ENCODE assay signal across 20 mouse cellular contexts in the genomic region with DNA sequence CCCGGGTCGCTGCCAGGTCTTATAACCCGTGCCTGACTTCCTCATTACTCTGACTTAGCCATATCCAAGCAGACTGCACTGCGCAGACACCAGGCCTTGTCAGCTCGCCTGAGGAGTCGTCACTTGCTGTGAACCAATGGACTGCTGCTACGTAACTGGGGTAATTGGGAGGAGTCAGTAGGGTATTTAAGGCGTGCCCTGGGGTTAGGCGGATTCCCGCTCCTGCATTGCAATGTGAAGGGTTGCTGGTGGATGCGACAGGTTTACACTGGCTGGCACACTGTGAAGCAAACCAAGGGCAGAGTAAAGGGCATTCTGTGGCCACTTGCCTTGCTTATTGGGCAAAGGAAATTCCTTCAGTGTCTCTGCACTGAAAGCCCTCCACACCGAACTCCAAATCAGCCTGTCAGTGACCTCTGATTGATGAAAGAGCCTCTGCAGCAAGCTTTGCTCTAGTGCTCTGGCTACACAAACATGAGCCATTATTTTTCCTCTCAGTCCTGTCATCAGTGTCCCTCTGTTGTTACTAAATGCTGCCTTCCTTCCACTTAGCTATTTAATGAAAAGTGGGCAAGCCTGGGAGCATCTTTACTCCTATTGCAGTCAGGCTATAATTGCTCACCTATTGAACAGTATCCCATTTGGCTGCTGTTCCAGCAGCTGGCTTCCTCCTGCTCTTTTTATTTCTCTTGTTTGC. TPM values are rescaled to one million over a fixed set of nuclear protein-coding genes. Genes with fewer than 3 reads are reported as not detected.
DNase-seq lines count a peak whose midpoint lies in the region; ATAC-seq lines count a peak whose summit lies in the region.
"Had no signal": no experiment of that assay in that cellular context is flagged by ENCODE, and none has a peak within 500 bp of the region (broad histone marks: within the 10 kb centered on the region; RNA-seq: fewer than 3 reads in every experiment).

No protein-coding gene starts in this region.

- no peaks in the 10 kb centered on the region for H3K4me1 ChIP-seq in forebrain, embryonic 11.5 days (replicated peaks; ENCODE audit: control insufficient read depth, insufficient read depth, low read length)
- H3K4me1 ChIP-seq in forebrain, embryonic 16.5 days (replicated peaks; ENCODE audit: control insufficient read depth, insufficient read depth, low read length) = no peaks in the 10 kb centered on the region
- H3K4me1 ChIP-seq in hindbrain, embryonic 14.5 days (replicated peaks; ENCODE audit: control insufficient read depth, insufficient read depth, low read length) = no peaks in the 10 kb centered on the region
- no peaks in the 10 kb centered on the region for H3K4me1 ChIP-seq in liver, embryonic 11.5 days (replicated peaks; ENCODE audit: control insufficient read depth, insufficient read depth, low read length)
- H3K4me1 ChIP-seq: limb, embryonic 13.5 days had no signal

- 82% methylated on average over 12 of the region's 12 CpGs for WGBS in forebrain, embryonic 11.5 days
- WGBS in forebrain, embryonic 16.5 days = 84% methylated on average over 12 of the region's 12 CpGs
- WGBS in hindbrain, embryonic 14.5 days = 71% methylated on average over 12 of the region's 12 CpGs
- 69% methylated on average over 12 of the region's 12 CpGs for WGBS in liver, embryonic 11.5 days

- H3K4me3 ChIP-seq in forebrain, embryonic 11.5 days (ENCODE audit: low read depth, low read length) = no peak overlapping the region
- no peak overlapping the region for H3K4me3 ChIP-seq in forebrain, embryonic 16.5 days (replicated peaks; ENCODE audit: low read length)
- no peak overlapping the region for H3K4me3 ChIP-seq in hindbrain, embryonic 14.5 days (replicated peaks; ENCODE audit: low read length)
- no peak overlapping the region for H3K4me3 ChIP-seq in liver, embryonic 11.5 days (ENCODE audit: low read depth, low read length)
- H3K4me3 ChIP-seq: limb, embryonic 13.5 days had no signal

- no peak overlapping the region for H3K4me2 ChIP-seq in forebrain, embryonic 11.5 days (ENCODE audit: low read depth, low read length, severe bottlenecking)
- H3K4me2 ChIP-seq in forebrain, embryonic 16.5 days (ENCODE audit: low read length) = no peak overlapping the region
- H3K4me2 ChIP-seq in hindbrain, embryonic 14.5 days (replicated peaks) = no peak overlapping the region
- no peak overlapping the region for H3K4me2 ChIP-seq in liver, embryonic 11.5 days
- H3K4me2 ChIP-seq: limb, embryonic 13.5 days had no signal

- DNase-seq in forebrain, embryonic 11.5 days (ENCODE audit: low spot score) = peak; percentile 44
- peak; percentile 6 for DNase-seq in testis, postnatal 14 days (ENCODE audit: low spot score)
- no peak for DNase-seq in testis, postnatal 10 days (ENCODE audit: low spot score)
- DNase-seq in hindbrain, embryonic 14.5 days (ENCODE audit: low spot score) = no peak
- DNase-seq in kidney, adult 9 months = no peak
- DNase-seq in urinary bladder, postnatal 25 days (ENCODE audit: low spot score) = no peak
- DNase-seq in liver, embryonic 11.5 days (ENCODE audit: low spot score) = no peak
- DNase-seq: adrenal gland, postnatal 14 days; forebrain, postnatal 0 days; gastrocnemius, postnatal 36 days; kidney, postnatal 25 days; liver, postnatal 0 days; lung, postnatal 36 days; thymus, postnatal 25 days had no signal

- ATAC-seq in forebrain, embryonic 11.5 days (replicated peaks; ENCODE audit: low FRiP score) = no peak
- ATAC-seq in forebrain, embryonic 16.5 days = no peak
- ATAC-seq in hindbrain, embryonic 14.5 days (ENCODE audit: low FRiP score) = peak; percentile 37; the same call in 1 of the 2 replicates
- ATAC-seq in liver, embryonic 11.5 days (replicated peaks; ENCODE audit: low FRiP score) = no peak
- ATAC-seq: forebrain, postnatal 0 days; inflammation-experienced regulatory T-cells, adult 6 months; liver, postnatal 0 days had no signal

- H3K36me3 ChIP-seq in forebrain, embryonic 11.5 days (ENCODE audit: control insufficient read depth, insufficient read depth, low read length) = no peaks in the 10 kb centered on the region
- H3K36me3 ChIP-seq in forebrain, embryonic 16.5 days (ENCODE audit: control insufficient read depth, insufficient read depth) = no peaks in the 10 kb centered on the region
- H3K36me3 ChIP-seq in hindbrain, embryonic 14.5 days (replicated peaks; ENCODE audit: control insufficient read depth, insufficient read depth) = no peaks in the 10 kb centered on the region
- no peaks in the 10 kb centered on the region for H3K36me3 ChIP-seq in liver, embryonic 11.5 days (ENCODE audit: control insufficient read depth, insufficient read depth, low read length)
- H3K36me3 ChIP-seq: limb, embryonic 13.5 days had no signal

- H3K9ac ChIP-seq in forebrain, embryonic 11.5 days (ENCODE audit: low read length) = no peak overlapping the region
- H3K9ac ChIP-seq in forebrain, embryonic 16.5 days (replicated peaks; ENCODE audit: low read depth, low read length) = no peak overlapping the region
- H3K9ac ChIP-seq in hindbrain, embryonic 14.5 days = no peak overlapping the region
- no peak overlapping the region for H3K9ac ChIP-seq in liver, embryonic 11.5 days (ENCODE audit: low read depth, low read length)
- H3K9ac ChIP-seq: forebrain, postnatal 0 days; limb, embryonic 13.5 days; liver, postnatal 0 days had no signal

- H3K27me3 ChIP-seq in forebrain, embryonic 11.5 days (ENCODE audit: control insufficient read depth, insufficient read depth, low read length) = no peaks in the 10 kb centered on the region
- H3K27me3 ChIP-seq in forebrain, embryonic 16.5 days (replicated peaks; ENCODE audit: control insufficient read depth, insufficient read depth, low read length) = no peaks in the 10 kb centered on the region
- no peaks in the 10 kb centered on the region for H3K27me3 ChIP-seq in hindbrain, embryonic 14.5 days (ENCODE audit: control insufficient read depth, insufficient read depth, low read length)
- no peaks in the 10 kb centered on the region for H3K27me3 ChIP-seq in liver, embryonic 11.5 days (replicated peaks; ENCODE audit: control insufficient read depth, insufficient read depth, low read length)
- H3K27me3 ChIP-seq: limb, embryonic 13.5 days had no signal

- no peaks in the 10 kb centered on the region for H3K9me3 ChIP-seq in forebrain, embryonic 11.5 days (ENCODE audit: control insufficient read depth, low read length)
- no peaks in the 10 kb centered on the region for H3K9me3 ChIP-seq in forebrain, embryonic 16.5 days (ENCODE audit: control insufficient read depth, low read length)
- no peaks in the 10 kb centered on the region for H3K9me3 ChIP-seq in hindbrain, embryonic 14.5 days (ENCODE audit: control insufficient read depth, low read length)
- no peaks in the 10 kb centered on the region for H3K9me3 ChIP-seq in liver, embryonic 11.5 days (ENCODE audit: control insufficient read depth, low read length)
- H3K9me3 ChIP-seq: limb, embryonic 13.5 days had no signal

- no peak overlapping the region for H3K27ac ChIP-seq in forebrain, embryonic 11.5 days (ENCODE audit: low read depth, low read length)
- no peak overlapping the region for H3K27ac ChIP-seq in forebrain, embryonic 16.5 days (ENCODE audit: low read length)
- H3K27ac ChIP-seq in hindbrain, embryonic 14.5 days = no peak overlapping the region
- H3K27ac ChIP-seq in liver, embryonic 11.5 days (ENCODE audit: low read depth, low read length) = no peak overlapping the region
- H3K27ac ChIP-seq: limb, embryonic 13.5 days had no signal

RNA-seq across cellular contexts. Expression of gene Cypt12, which starts 51.7 kb away (rescaled TPM):
- not detected in 2 replicates for polyA plus RNA-seq in forebrain, embryonic 11.5 days (2014; fragmentation: Nextera tagmentation; extraction: Ambion mirVana)
- not detected in 2 replicates for polyA plus RNA-seq in forebrain, embryonic 16.5 days (2015; fragmentation: Nextera tagmentation; extraction: Ambion mirVana)
- polyA plus RNA-seq in hindbrain, embryonic 14.5 days (2014; fragmentation: Nextera tagmentation; extraction: Ambion mirVana) = not detected in 2 replicates
- polyA plus RNA-seq in liver, embryonic 11.5 days (2014; fragmentation: Nextera tagmentation; extraction: Ambion mirVana) = not detected in 2 replicates
- polyA plus RNA-seq: forebrain, postnatal 0 days; heart, embryonic 16.5 days; inflammation-experienced regulatory T-cells, adult 6 months; limb, embryonic 13.5 days; liver, postnatal 0 days; small intestine, adult 2 months; stomach, embryonic 14.5 days had no signal

Comparison
In these comparisons a context has a peak if more than half of its experiments do, and no peak if none do; other contexts are left out.
1. DNase-seq: peak in forebrain, embryonic 11.5 days (single experiment) and testis, postnatal 14 days (single experiment); none in testis, postnatal 10 days (single experiment), hindbrain, embryonic 14.5 days (single experiment), kidney, adult 9 months (single experiment), urinary bladder, postnatal 25 days (single experiment) and liver, embryonic 11.5 days (single experiment).